ENCODE assay signal across 27 mouse cellular contexts in genomic region chr19:57283310-57283709, GRCm38 (mm10). TPM values are rescaled to one million over a fixed set of nuclear protein-coding genes. Genes with fewer than 3 reads are reported as not detected.
DNase-seq lines count a peak whose midpoint lies in the region; ATAC-seq and TF ChIP-seq lines count a peak whose summit lies in the region.
"Had no signal": no experiment of that assay in that cellular context is flagged by ENCODE, and none has a peak within 500 bp of the region (broad histone marks: within the 10 kb centered on the region; RNA-seq: fewer than 3 reads in every experiment).

No protein-coding gene starts in this region.

- no peaks in the 10 kb centered on the region for H3K9me3 ChIP-seq in forebrain, embryonic 15.5 days
- no peaks in the 10 kb centered on the region; the same call in 1 of the 2 replicates for H3K9me3 ChIP-seq in forebrain, embryonic 14.5 days (replicated peaks; ENCODE audit: control insufficient read depth, low read length)
- peaks cover 6% of the 10 kb centered on the region for H3K9me3 ChIP-seq in heart, embryonic 16.5 days (replicated peaks; ENCODE audit: control insufficient read depth, low read length)
- no peaks in the 10 kb centered on the region for H3K9me3 ChIP-seq in heart, embryonic 11.5 days (replicated peaks; ENCODE audit: control insufficient read depth, low read length)
- H3K9me3 ChIP-seq in kidney, embryonic 16.5 days (ENCODE audit: low read length) = peaks cover 7% of the 10 kb centered on the region; the same call in 1 of the 2 replicates
- H3K9me3 ChIP-seq in neural tube, embryonic 15.5 days (replicated peaks) = no peaks in the 10 kb centered on the region
- H3K9me3 ChIP-seq: limb, embryonic 10.5 days; limb, embryonic 15.5 days; liver, embryonic 13.5 days; neural tube, embryonic 13.5 days had no signal

- no peak overlapping the region for H3K4me3 ChIP-seq in forebrain, embryonic 15.5 days
- no peak overlapping the region for H3K4me3 ChIP-seq in forebrain, embryonic 14.5 days (ENCODE audit: low read depth, low read length)
- no peak overlapping the region for H3K4me3 ChIP-seq in heart, embryonic 16.5 days (ENCODE audit: low read length)
- H3K4me3 ChIP-seq in heart, embryonic 11.5 days (ENCODE audit: low read depth, low read length) = no peak overlapping the region
- H3K4me3 ChIP-seq in kidney, adult 2 months (ENCODE audit: insufficient read depth, low read depth, low read length) = no peak overlapping the region
- H3K4me3 ChIP-seq in kidney, embryonic 16.5 days (ENCODE audit: low read length) = no peak overlapping the region
- H3K4me3 ChIP-seq in neural tube, embryonic 15.5 days (replicated peaks) = no peak overlapping the region
- H3K4me3 ChIP-seq: embryonic facial prominence, embryonic 12.5 days; erythroblast, embryonic 14.5 days; heart, embryonic 10.5 days; limb, embryonic 10.5 days; limb, embryonic 15.5 days; liver, embryonic 13.5 days; myocyte; neural tube, embryonic 13.5 days had no signal

- TF ChIP-seq CTCF in kidney, adult 2 months (conservative IDR thresholded peaks at IDR 0.05; ENCODE audit: insufficient read depth, insufficient read length, low read depth, low read length) = no peak

- H3K27ac ChIP-seq in forebrain, embryonic 15.5 days (replicated peaks) = 0 out of 2 replicates have a peak overlapping the region, but pooled peaks have one; percentile 15
- no peak overlapping the region for H3K27ac ChIP-seq in forebrain, embryonic 14.5 days (ENCODE audit: low read depth, low read length)
- peak overlapping the region; percentile 49 for H3K27ac ChIP-seq in heart, embryonic 16.5 days (ENCODE audit: low read length)
- H3K27ac ChIP-seq in heart, embryonic 11.5 days (ENCODE audit: low read depth, low read length) = no peak overlapping the region
- H3K27ac ChIP-seq in kidney, adult 2 months (ENCODE audit: insufficient read depth, low read depth, low read length) = peak overlapping the region; percentile 69
- H3K27ac ChIP-seq in kidney, embryonic 16.5 days (ENCODE audit: low read length) = no peak overlapping the region
- peak overlapping the region; percentile 28; the same call in 1 of the 2 replicates for H3K27ac ChIP-seq in neural tube, embryonic 15.5 days (replicated peaks)
- H3K27ac ChIP-seq: embryonic facial prominence, embryonic 12.5 days; heart, embryonic 10.5 days; limb, embryonic 10.5 days; limb, embryonic 15.5 days; liver, embryonic 13.5 days; neural tube, embryonic 13.5 days had no signal

- no peaks in the 10 kb centered on the region for H3K27me3 ChIP-seq in forebrain, embryonic 15.5 days
- H3K27me3 ChIP-seq in forebrain, embryonic 14.5 days (replicated peaks; ENCODE audit: control insufficient read depth, insufficient read depth, low read length) = no peaks in the 10 kb centered on the region
- no peaks in the 10 kb centered on the region for H3K27me3 ChIP-seq in heart, embryonic 16.5 days (ENCODE audit: control insufficient read depth, insufficient read depth, low read length)
- H3K27me3 ChIP-seq in heart, embryonic 11.5 days (ENCODE audit: control insufficient read depth, insufficient read depth, low read length) = no peaks in the 10 kb centered on the region
- H3K27me3 ChIP-seq in kidney, adult 2 months (replicated peaks; ENCODE audit: control insufficient read depth, insufficient read depth, low read length) = no peaks in the 10 kb centered on the region
- H3K27me3 ChIP-seq in kidney, embryonic 16.5 days (ENCODE audit: insufficient read depth, low read length) = no peaks in the 10 kb centered on the region
- H3K27me3 ChIP-seq in neural tube, embryonic 15.5 days (replicated peaks) = no peaks in the 10 kb centered on the region
- H3K27me3 ChIP-seq: embryonic facial prominence, embryonic 12.5 days; limb, embryonic 15.5 days; liver, embryonic 13.5 days; neural tube, embryonic 13.5 days; Patski had no signal

- no peak overlapping the region for H3K9ac ChIP-seq in forebrain, embryonic 15.5 days (replicated peaks)
- H3K9ac ChIP-seq in forebrain, embryonic 14.5 days (ENCODE audit: low read length) = no peak overlapping the region
- no peak overlapping the region; the same call in 1 of the 2 replicates for H3K9ac ChIP-seq in heart, embryonic 16.5 days (ENCODE audit: low read length)
- H3K9ac ChIP-seq in heart, embryonic 11.5 days (ENCODE audit: low read depth, low read length) = no peak overlapping the region
- no peak overlapping the region for H3K9ac ChIP-seq in kidney, embryonic 16.5 days (replicated peaks; ENCODE audit: low read length)
- H3K9ac ChIP-seq in neural tube, embryonic 15.5 days (replicated peaks) = no peak overlapping the region
- H3K9ac ChIP-seq: embryonic facial prominence, embryonic 12.5 days; limb, embryonic 15.5 days; liver, embryonic 13.5 days; neural tube, embryonic 13.5 days had no signal

- H3K4me2 ChIP-seq in forebrain, embryonic 15.5 days (replicated peaks) = no peak overlapping the region
- no peak overlapping the region for H3K4me2 ChIP-seq in forebrain, embryonic 14.5 days (ENCODE audit: low read length)
- no peak overlapping the region for H3K4me2 ChIP-seq in heart, embryonic 16.5 days (ENCODE audit: low read depth, low read length)
- H3K4me2 ChIP-seq in heart, embryonic 11.5 days = no peak overlapping the region
- H3K4me2 ChIP-seq in kidney, embryonic 16.5 days (replicated peaks; ENCODE audit: low read depth, low read length) = no peak overlapping the region
- H3K4me2 ChIP-seq in neural tube, embryonic 15.5 days = no peak overlapping the region
- H3K4me2 ChIP-seq: embryonic facial prominence, embryonic 12.5 days; limb, embryonic 15.5 days; liver, embryonic 13.5 days; neural tube, embryonic 13.5 days had no signal

- DNase-seq in forebrain, embryonic 14.5 days (ENCODE audit: low spot score) = no peak
- no peak for DNase-seq in kidney, adult 2 months
- DNase-seq in neural tube, embryonic 10.5 days (ENCODE audit: extremely low spot score, low spot score) = no peak
- DNase-seq: cerebellum, adult 11 months; cerebellum, adult 9-10 months; cerebellum, postnatal 36 days; kidney, adult 9 months; liver, embryonic 13.5 days; lung, adult 18-20 months; lung, postnatal 4 days; thymus, adult 2 months; thymus, postnatal 36 days had no signal

- TF ChIP-seq POLR2A in kidney, adult 2 months (IDR thresholded peaks at IDR 0.05; ENCODE audit: low read depth, low read length) = no peak

- no peaks in the 10 kb centered on the region for H3K36me3 ChIP-seq in forebrain, embryonic 15.5 days
- H3K36me3 ChIP-seq in forebrain, embryonic 14.5 days (ENCODE audit: control insufficient read depth, insufficient read depth, low read length) = no peaks in the 10 kb centered on the region
- H3K36me3 ChIP-seq in heart, embryonic 16.5 days (ENCODE audit: control insufficient read depth, insufficient read depth) = peaks cover 6% of the 10 kb centered on the region
- H3K36me3 ChIP-seq in heart, embryonic 11.5 days (ENCODE audit: control insufficient read depth, insufficient read depth, low read length) = no peaks in the 10 kb centered on the region
- H3K36me3 ChIP-seq in kidney, adult 2 months (ENCODE audit: control insufficient read depth, insufficient read depth, low read length) = no peaks in the 10 kb centered on the region
- H3K36me3 ChIP-seq in kidney, embryonic 16.5 days (ENCODE audit: insufficient read depth, low read length) = no peaks in the 10 kb centered on the region
- H3K36me3 ChIP-seq in neural tube, embryonic 15.5 days = no peaks in the 10 kb centered on the region
- H3K36me3 ChIP-seq: embryonic facial prominence, embryonic 12.5 days; heart, embryonic 10.5 days; limb, embryonic 10.5 days; limb, embryonic 15.5 days; liver, embryonic 13.5 days; neural tube, embryonic 13.5 days had no signal

- WGBS in forebrain, embryonic 15.5 days = 62% methylated on average over 3 of the region's 3 CpGs
- WGBS in forebrain, embryonic 14.5 days = 70% methylated on average over 3 of the region's 3 CpGs
- 58% methylated on average over 3 of the region's 3 CpGs for WGBS in heart, embryonic 16.5 days
- WGBS in heart, embryonic 11.5 days (ENCODE audit: insufficient replicate concordance) = 77% methylated on average over 3 of the region's 3 CpGs
- 33% methylated on average over 3 of the region's 3 CpGs for WGBS in kidney, adult 2 months
- 59% methylated on average over 3 of the region's 3 CpGs for WGBS in kidney, embryonic 16.5 days
- WGBS in neural tube, embryonic 15.5 days = 81% methylated on average over 3 of the region's 3 CpGs

- no peak for ATAC-seq in forebrain, embryonic 15.5 days (replicated peaks)
- ATAC-seq in forebrain, embryonic 14.5 days = no peak
- ATAC-seq in heart, embryonic 16.5 days (replicated peaks; ENCODE audit: extremely low read depth, insufficient read depth, low FRiP score) = no peak; the same call in 1 of the 2 replicates
- ATAC-seq in heart, embryonic 11.5 days (replicated peaks; ENCODE audit: insufficient number of reproducible peaks, low FRiP score, low TSS enrichment) = no peak
- no peak for ATAC-seq in kidney, embryonic 16.5 days (ENCODE audit: low FRiP score, low TSS enrichment)
- ATAC-seq in neural tube, embryonic 15.5 days (ENCODE audit: low FRiP score) = no peak
- ATAC-seq: intestine, embryonic 16.5 days; lung, postnatal 0 days; Patski had no signal

- H3K4me1 ChIP-seq in forebrain, embryonic 15.5 days = peaks cover 14% of the 10 kb centered on the region
- peaks cover 12% of the 10 kb centered on the region for H3K4me1 ChIP-seq in forebrain, embryonic 14.5 days (ENCODE audit: control insufficient read depth, insufficient read depth, low read length)
- H3K4me1 ChIP-seq in heart, embryonic 16.5 days (ENCODE audit: control insufficient read depth, insufficient read depth, low read length) = peaks cover 13% of the 10 kb centered on the region
- no peaks in the 10 kb centered on the region for H3K4me1 ChIP-seq in heart, embryonic 11.5 days (ENCODE audit: control insufficient read depth, insufficient read depth, low read length)
- H3K4me1 ChIP-seq in kidney, adult 2 months (ENCODE audit: control insufficient read depth, insufficient read depth, low read length) = peaks cover 16% of the 10 kb centered on the region
- 0 out of 2 replicates have a peak, but pooled peaks cover under 1% of the 10 kb centered on the region for H3K4me1 ChIP-seq in kidney, embryonic 16.5 days (ENCODE audit: insufficient read depth, low read length)
- H3K4me1 ChIP-seq in neural tube, embryonic 15.5 days = peaks cover 8% of the 10 kb centered on the region
- H3K4me1 ChIP-seq: heart, embryonic 10.5 days; liver, embryonic 13.5 days had no signal

RNA-seq across cellular contexts. Expression of gene Ablim1, which starts 31.4 kb away (rescaled TPM):
- polyA plus RNA-seq in forebrain, embryonic 15.5 days (2015; fragmentation: Nextera tagmentation; extraction: Ambion mirVana) = 37.8 TPM in 2 replicates
- 24.0 and 35.5 TPM in 2 replicates for polyA plus RNA-seq in forebrain, embryonic 14.5 days (2014; fragmentation: Nextera tagmentation; extraction: Ambion mirVana)
- polyA plus RNA-seq in heart, embryonic 16.5 days (2015; fragmentation: Nextera tagmentation; extraction: Ambion mirVana) = 72.6 and 76.3 TPM in 2 replicates
- polyA plus RNA-seq in heart, embryonic 11.5 days (2014; fragmentation: Nextera tagmentation; extraction: Ambion mirVana) = 45.8 and 52.1 TPM in 2 replicates
- 34.7 and 38.3 TPM in 2 replicates for polyA plus RNA-seq in kidney, adult 2 months (2012; rRNA removed)
- 39.3 and 43.2 TPM in 2 replicates for polyA plus RNA-seq in kidney, embryonic 16.5 days (2015; fragmentation: Nextera tagmentation; extraction: Ambion mirVana)
- 58.6 and 58.7 TPM in 2 replicates for polyA plus RNA-seq in neural tube, embryonic 15.5 days (2015; fragmentation: Nextera tagmentation; extraction: Ambion mirVana)

Comparison
In these comparisons a context has a peak if more than half of its experiments do, and no peak if none do; other contexts are left out.
1. H3K27ac ChIP-seq: peak in forebrain, embryonic 15.5 days (single experiment), heart, embryonic 16.5 days (single experiment), kidney, adult 2 months (single experiment) and neural tube, embryonic 15.5 days (single experiment); none in forebrain, embryonic 14.5 days (single experiment), heart, embryonic 11.5 days (single experiment) and kidney, embryonic 16.5 days (single experiment).